Mouse (Mus musculus) heart, embryonic 12.5 days (tissue): ENCODE results near the gene Cetn2. TPM values are rescaled to one million over a fixed set of nuclear protein-coding genes. Genes with fewer than 3 reads are reported as not detected.

ENCODE experiments used
- ATAC-seq: fragments of 200-750 bp; cut with Nextera tagmentation; 2 replicates; pipeline ENCODE4 v1.8.0; 2017; ENCODE audit warnings: moderate TSS enrichment, moderate library complexity; ENCODE audit not compliant: insufficient number of reproducible peaks, low FRiP score
- H3K27ac ChIP-seq: fragments of 300-500 bp; sonication (generic); 2 replicates; pipeline ENCODE4 v1.5.1; 2016; ENCODE audit warnings: mild to moderate bottlenecking, moderate library complexity; ENCODE audit not compliant: poor library complexity, severe bottlenecking
- H3K27me3 ChIP-seq: fragments of 300-500 bp; sonication (generic); replicated peaks from 2 replicates; pipeline ENCODE4 v1.6.1; 2016; ENCODE audit warnings: mild to moderate bottlenecking, moderate library complexity
- H3K36me3 ChIP-seq: fragments of 300-500 bp; sonication (generic); 2 replicates; pipeline ENCODE4 v1.6.1; 2016; ENCODE audit warnings: mild to moderate bottlenecking, moderate library complexity
- H3K4me1 ChIP-seq: fragments of 300-500 bp; sonication (generic); replicated peaks from 2 replicates; pipeline ENCODE4 v1.6.1; 2016; ENCODE audit warnings: mild to moderate bottlenecking
- H3K4me2 ChIP-seq: fragments of 300-500 bp; sonication (generic); 2 replicates; pipeline ENCODE4 v1.6.1; 2016; ENCODE audit warnings: mild to moderate bottlenecking, moderate library complexity
- H3K4me3 ChIP-seq: fragments of 300-500 bp; sonication (generic); 2 replicates; pipeline ENCODE4 v1.5.1; 2016; ENCODE audit warnings: mild to moderate bottlenecking
- H3K9ac ChIP-seq: fragments of 300-500 bp; sonication (generic); 2 replicates; pipeline ENCODE4 v1.6.1; 2016; ENCODE audit warnings: mild to moderate bottlenecking, moderate library complexity
- H3K9me3 ChIP-seq: fragments of 300-500 bp; sonication (generic); replicated peaks from 2 replicates; pipeline ENCODE4 v1.6.1; 2016; ENCODE audit warnings: mild to moderate bottlenecking, moderate library complexity
- WGBS: fragments of 180-500 bp; shearing (Covaris S2); methylation state at CpG from one replicate; pipeline ENCODE4 v1.1.7; 2016; 5-methylcytosine and 5-hydroxymethylcytosine counted together
- polyA plus RNA-seq: library from polyadenylated mRNA; unstranded; fragments of >200 nt; fragmentation: Nextera tagmentation; extraction: Ambion mirVana; gene quantifications from 2 replicates; pipeline ENCODE4 v1.2.1, GENCODE M21; 2016

The Cetn2 gene
- 58.4 and 62.8 TPM in 2 replicates for polyA plus RNA-seq

- WGBS: 12% methylated on average over 41 of the region's 41 CpGs
Observed at GRCm38 (mm10) chrX:72917884-72918681, at the start of gene Cetn2, which contains the start of gene Nsdhl. Cetn2 (minus strand) TSS chrX:72918411. Nsdhl (plus strand) TSS chrX:72918557.

GRCm38 (mm10) chrX:72962743-72963142 lies 44.5 kb upstream of the Cetn2 start:
- ATAC-seq: no peak
- Histone ChIP-seq H3K36me3 (0 out of 2 replicates have a peak, but pooled peaks cover 2% of the 10 kb centered on the region), H3K9ac (no peak overlapping the region), H3K4me2 (no peak overlapping the region), H3K4me3 (no peak overlapping the region), H3K27ac (no peak overlapping the region), H3K9me3 (no peaks in the 10 kb centered on the region), H3K4me1 (no peaks in the 10 kb centered on the region), H3K27me3 (peaks cover 5% of the 10 kb centered on the region; the same call in 1 of the 2 replicates)
- WGBS: 69% methylated on average over 3 of the region's 3 CpGs

More at GRCm38 (mm10) chrX:72917884-72918681, at the start of gene Cetn2, which contains the start of gene Nsdhl:
- peak; percentile 97 for ATAC-seq
- no peaks in the 10 kb centered on the region for H3K36me3 ChIP-seq
- H3K27me3 ChIP-seq: no peaks in the 10 kb centered on the region
- H3K9ac ChIP-seq: peak within 1 kb of the TSS; percentile 69
- H3K4me1 ChIP-seq: peaks cover 4% of the 10 kb centered on the region; the same call in 1 of the 2 replicates
- peak within 1 kb of the TSS; percentile 73 for H3K4me2 ChIP-seq
- peak within 1 kb of the TSS; percentile 68 for H3K27ac ChIP-seq
- peak within 1 kb of the TSS; percentile 66 for H3K4me3 ChIP-seq
- no peaks in the 10 kb centered on the region for H3K9me3 ChIP-seq

GRCm38 (mm10) chrX:72961511-72961910 lies 43.3 kb upstream of the Cetn2 start:
- Histone ChIP-seq H3K36me3 (peaks cover 9% of the 10 kb centered on the region; the same call in 1 of the 2 replicates), H3K9me3 (no peaks in the 10 kb centered on the region), H3K27ac (no peak overlapping the region), H3K4me3 (no peak overlapping the region), H3K4me1 (no peaks in the 10 kb centered on the region), H3K9ac (no peak overlapping the region), H3K4me2 (no peak overlapping the region), H3K27me3 (no peaks in the 10 kb centered on the region)
- no peak for ATAC-seq
- 68% methylated on average over 3 of the region's 3 CpGs for WGBS

- Histone ChIP-seq H3K27ac (no peak overlapping the region), H3K9me3 (no peaks in the 10 kb centered on the region), H3K27me3 (no peaks in the 10 kb centered on the region), H3K4me2 (no peak overlapping the region), H3K4me3 (no peak overlapping the region), H3K9ac (no peak overlapping the region), H3K4me1 (no peaks in the 10 kb centered on the region), H3K36me3 (peaks cover 10% of the 10 kb centered on the region; the same call in 1 of the 2 replicates)
- no peak for ATAC-seq
- WGBS: 82% methylated on average over 4 of the region's 4 CpGs
Observed at GRCm38 (mm10) chrX:72960431-72960830, 42.2 kb upstream of the Cetn2 start.

- ATAC-seq: no peak
- peaks cover 22% of the 10 kb centered on the region for H3K36me3 ChIP-seq
- 83% methylated on average over 4 of the region's 4 CpGs for WGBS
- no peaks in the 10 kb centered on the region for H3K4me1 ChIP-seq
- no peak overlapping the region for H3K4me3 ChIP-seq
- no peak overlapping the region for H3K27ac ChIP-seq
- no peak overlapping the region for H3K4me2 ChIP-seq
- H3K9ac ChIP-seq: no peak overlapping the region
- H3K9me3 ChIP-seq: no peaks in the 10 kb centered on the region
- no peaks in the 10 kb centered on the region for H3K27me3 ChIP-seq
Observed at GRCm38 (mm10) chrX:72956486-72956885, 38.3 kb upstream of the Cetn2 start.

- no peaks in the 10 kb centered on the region for H3K9me3 ChIP-seq
- H3K4me3 ChIP-seq: no peak overlapping the region
- peaks cover 30% of the 10 kb centered on the region for H3K36me3 ChIP-seq
- H3K4me1 ChIP-seq: no peaks in the 10 kb centered on the region
- ATAC-seq: no peak
- H3K9ac ChIP-seq: no peak overlapping the region
- no peaks in the 10 kb centered on the region for H3K27me3 ChIP-seq
- no peak overlapping the region for H3K27ac ChIP-seq
- H3K4me2 ChIP-seq: no peak overlapping the region
- 73% methylated on average over 4 of the region's 4 CpGs for WGBS
Observed at GRCm38 (mm10) chrX:72953464-72953863, 35.3 kb upstream of the Cetn2 start.

GRCm38 (mm10) chrX:72921391-72921790 lies 3.2 kb upstream of the Cetn2 start:
- Histone ChIP-seq H3K9ac (no peak overlapping the region), H3K27me3 (no peaks in the 10 kb centered on the region), H3K27ac (no peak overlapping the region), H3K4me1 (peaks cover 4% of the 10 kb centered on the region; the same call in 1 of the 2 replicates), H3K9me3 (no peaks in the 10 kb centered on the region), H3K4me3 (no peak overlapping the region), H3K36me3 (peaks cover 4% of the 10 kb centered on the region; the same call in 1 of the 2 replicates), H3K4me2 (no peak overlapping the region)
- 70% methylated on average over 2 of the region's 2 CpGs for WGBS
- ATAC-seq: no peak

GRCm38 (mm10) chrX:72918682-72919059 lies 460 bp upstream of the Cetn2 start:
- WGBS: 13% methylated on average over 6 of the region's 6 CpGs
- ATAC-seq: peak; percentile 18; the same call in 1 of the 2 replicates
- peaks cover 4% of the 10 kb centered on the region; the same call in 1 of the 2 replicates for H3K4me1 ChIP-seq
- H3K9ac ChIP-seq: peak overlapping the region; percentile 69
- H3K36me3 ChIP-seq: no peaks in the 10 kb centered on the region
- H3K27ac ChIP-seq: peak overlapping the region; percentile 68
- H3K4me3 ChIP-seq: peak overlapping the region; percentile 66
- H3K27me3 ChIP-seq: no peaks in the 10 kb centered on the region
- peak overlapping the region; percentile 73 for H3K4me2 ChIP-seq
- H3K9me3 ChIP-seq: no peaks in the 10 kb centered on the region

- 52% methylated on average over 1 of the region's 1 CpGs for WGBS
- ATAC-seq: no peak
- H3K9me3 ChIP-seq: no peaks in the 10 kb centered on the region
- no peaks in the 10 kb centered on the region for H3K36me3 ChIP-seq
- H3K9ac ChIP-seq: no peak overlapping the region
- no peak overlapping the region for H3K27ac ChIP-seq
- no peaks in the 10 kb centered on the region for H3K27me3 ChIP-seq
- no peak overlapping the region for H3K4me2 ChIP-seq
- H3K4me3 ChIP-seq: no peak overlapping the region
- H3K4me1 ChIP-seq: no peaks in the 10 kb centered on the region
Observed at GRCm38 (mm10) chrX:72911611-72912010, 6.6 kb downstream of the Cetn2 start.

GRCm38 (mm10) chrX:72908404-72908741 lies 9.8 kb downstream of the Cetn2 start:
- Histone ChIP-seq H3K36me3 (no peaks in the 10 kb centered on the region), H3K27me3 (no peaks in the 10 kb centered on the region), H3K4me1 (no peaks in the 10 kb centered on the region), H3K9ac (no peak overlapping the region), H3K27ac (no peak overlapping the region), H3K4me2 (no peak overlapping the region), H3K9me3 (no peaks in the 10 kb centered on the region), H3K4me3 (no peak overlapping the region)
- WGBS: 26% methylated on average over 2 of the region's 2 CpGs
- ATAC-seq: no peak

GRCm38 (mm10) chrX:72907619-72908403 lies 10.4 kb downstream of the Cetn2 start:
- H3K4me3 ChIP-seq: no peak overlapping the region
- H3K9me3 ChIP-seq: no peaks in the 10 kb centered on the region
- no peak overlapping the region for H3K9ac ChIP-seq
- H3K4me1 ChIP-seq: no peaks in the 10 kb centered on the region
- WGBS: 80% methylated on average over 6 of the region's 6 CpGs
- H3K27ac ChIP-seq: no peak overlapping the region
- no peak for ATAC-seq
- no peak overlapping the region for H3K4me2 ChIP-seq
- H3K36me3 ChIP-seq: no peaks in the 10 kb centered on the region
- H3K27me3 ChIP-seq: no peaks in the 10 kb centered on the region
